Mouse (Mus musculus) layer of hippocampus, adult 6 months (tissue): ENCODE data around the gene Tcirg1. TPM values are rescaled to one million over a fixed set of nuclear protein-coding genes. Genes with fewer than 3 reads are reported as not detected.

Experiments used
- long read RNA-seq, 2 experiments: library from polyadenylated mRNA; unstranded; transcript quantifications; one replicate each; pipeline ENCODE4 v2.0.0; 2019 to 2020
- polyA plus RNA-seq: library from polyadenylated mRNA; unstranded; fragments of <200 nt; fragmentation: Nextera tagmentation; gene quantifications from 2 replicates; pipeline ENCODE4 v1.2.3, GENCODE M21; 2021

Tcirg1 gene
- polyA plus RNA-seq, result 3.9 and 4.3 TPM in 2 replicates
- long read RNA-seq, experiment 1, partial matches to known transcripts, result 0 of 7 reads
- long read RNA-seq, experiment 1, other reads (novel, unspliced or antisense), result 2 of 7 reads
- long read RNA-seq, experiment 2, transcript Tcirg1-201 (20 exons, 2,688 nt), result major isoform, 17 of 42 reads
- long read RNA-seq, experiment 2, partial matches to known transcripts, result 9 of 42 reads
- long read RNA-seq, experiment 2, other reads (novel, unspliced or antisense), result 16 of 42 reads

GRCm38 (mm10) chr19:3906795-3907786 lies at the start of gene Tcirg1:
Tcirg1 (minus strand) TSS chr19:3907133.

GRCm38 (mm10) chr19:3935032-3935895 lies 28.3 kb upstream of the Tcirg1 start, which contains the start of gene Unc93b1:
Unc93b1 (plus strand) TSS chr19:3935186.

GRCm38 (mm10) chr19:3929211-3929941 lies 22.4 kb upstream of the Tcirg1 start, which contains the start of gene Aldh3b1:
Aldh3b1 (minus strand) TSS chr19:3929808.

GRCm38 (mm10) chr19:3912337-3913204 lies 5.6 kb upstream of the Tcirg1 start, which contains the start of gene Ndufs8:
Ndufs8 (minus strand) TSS chr19:3912774.

GRCm38 (mm10) chr19:3851502-3851962 lies 55.4 kb downstream of the Tcirg1 start, which contains the start of gene Chka:
Chka (plus strand) TSS chr19:3851773.

Other genes with a start within 250 kb of the Tcirg1 start
- gene Lrp5, start 220.6 kb downstream of the Tcirg1 start, polyA plus RNA-seq, result 3.7 and 5.0 TPM in 2 replicates
- 21.9 and 23.4 TPM in 2 replicates for gene 1810055G02Rik, start 198.8 kb downstream of the Tcirg1 start, polyA plus RNA-seq
- gene Kmt5b, start 139.7 kb downstream of the Tcirg1 start, polyA plus RNA-seq, result 8.6 and 9.5 TPM in 2 replicates
- gene Chka, start 55.4 kb downstream of the Tcirg1 start, polyA plus RNA-seq, result 19.4 and 20.0 TPM in 2 replicates
- gene Ndufs8, start 5.6 kb upstream of the Tcirg1 start, polyA plus RNA-seq, result 575 and 594 TPM in 2 replicates
- gene Aldh3b1, start 22.7 kb upstream of the Tcirg1 start, polyA plus RNA-seq, result 7.0 and 8.7 TPM in 2 replicates
- gene Unc93b1, start 28.1 kb upstream of the Tcirg1 start, polyA plus RNA-seq, result 25.0 and 27.9 TPM in 2 replicates
- not detected in 2 replicates for gene Aldh3b3, start 51.5 kb upstream of the Tcirg1 start, polyA plus RNA-seq
- gene Aldh3b2, start 65.2 kb upstream of the Tcirg1 start, polyA plus RNA-seq, result 2.3 and 2.5 TPM in 2 replicates
- 2.2 and 3.3 TPM in 2 replicates for gene Acy3, start 79.4 kb upstream of the Tcirg1 start, polyA plus RNA-seq
- 0.10 TPM in 1 of 2 replicates, not detected in the other for gene Tbx10, start 85.6 kb upstream of the Tcirg1 start, polyA plus RNA-seq
- gene Nudt8, start 93.4 kb upstream of the Tcirg1 start, polyA plus RNA-seq, result 22.0 and 24.3 TPM in 2 replicates
- gene Gm49405, start 93.5 kb upstream of the Tcirg1 start, polyA plus RNA-seq, result 0.09 and 0.10 TPM in 2 replicates
- gene Doc2g, start 96.2 kb upstream of the Tcirg1 start, polyA plus RNA-seq, result 2.8 and 2.9 TPM in 2 replicates
- 448 and 464 TPM in 2 replicates for gene Ndufv1, start 105.7 kb upstream of the Tcirg1 start, polyA plus RNA-seq
- gene Gstp1, start 130.9 kb upstream of the Tcirg1 start, polyA plus RNA-seq, result 1,221 and 1,279 TPM in 2 replicates
- gene Gstp2, start 138.9 kb upstream of the Tcirg1 start, polyA plus RNA-seq, result 2.1 and 2.8 TPM in 2 replicates
- not detected in 2 replicates for gene Gstp3, start 152.4 kb upstream of the Tcirg1 start, polyA plus RNA-seq
- not detected in 2 replicates for gene Cabp2, start 174.4 kb upstream of the Tcirg1 start, polyA plus RNA-seq
- 59.8 and 62.1 TPM in 2 replicates for gene Cdk2ap2, start 190.0 kb upstream of the Tcirg1 start, polyA plus RNA-seq
- gene Pitpnm1, start 192.9 kb upstream of the Tcirg1 start, polyA plus RNA-seq, result 52.0 and 59.9 TPM in 2 replicates
- gene Aip, start 218.7 kb upstream of the Tcirg1 start, polyA plus RNA-seq, result 204 and 212 TPM in 2 replicates
- gene Gpr152, start 232.7 kb upstream of the Tcirg1 start, polyA plus RNA-seq, result not detected in 2 replicates
- 0.04 TPM in 1 of 2 replicates, not detected in the other for gene Cabp4, start 236.9 kb upstream of the Tcirg1 start, polyA plus RNA-seq
- gene Coro1b, start 241.5 kb upstream of the Tcirg1 start, polyA plus RNA-seq, result 101 and 105 TPM in 2 replicates
- 1.2 and 2.0 TPM in 2 replicates for gene Ptprcap, start 246.5 kb upstream of the Tcirg1 start, polyA plus RNA-seq